Mouse (Mus musculus): ENCODE measurements around the gene Bcar1. TPM values are rescaled to one million over a fixed set of nuclear protein-coding genes. Genes with fewer than 3 reads are reported as not detected.

The Bcar1 gene
- total and polyA plus RNA-seq, 2 experiments from 2014 or later, result 44.3 to 72.8 TPM

DNA sequence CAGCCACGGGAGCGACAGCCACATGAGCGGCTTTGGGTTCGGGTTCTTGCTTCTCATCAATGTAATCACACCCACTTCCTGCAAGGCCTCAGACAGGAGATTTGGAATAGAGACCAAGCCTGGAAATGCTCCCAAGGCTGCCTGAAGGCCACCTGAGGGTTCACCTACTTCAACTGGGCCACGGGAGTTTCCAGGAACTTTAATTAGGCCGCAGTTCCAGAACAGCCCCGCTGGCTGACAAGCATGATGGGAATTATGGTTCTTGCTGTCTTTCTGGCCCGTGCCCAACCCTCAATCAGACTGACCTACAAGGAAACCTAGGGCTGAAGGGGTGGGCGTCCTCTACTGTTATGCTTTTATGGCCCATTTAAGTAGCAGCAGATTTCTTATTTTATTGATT, 28.5 kb upstream of the Bcar1 start:
- no peak overlapping the region for H3K4me2 ChIP-seq (ENCODE audit: low read depth, low read length, poor library complexity, severe bottlenecking)
- TF ChIP-seq CTCF (IDR thresholded peaks at IDR 0.05), result no peak
- peaks cover 5% of the 10 kb centered on the region; the same call in 1 of the 2 replicates for H3K36me3 ChIP-seq (ENCODE audit: insufficient read depth, low read length)
- 94% methylated on average over 9 of the region's 9 CpGs for WGBS
- H3K4me3 ChIP-seq (ENCODE audit: low read depth, low read length), result no peak overlapping the region
- H3K27me3 ChIP-seq (ENCODE audit: insufficient read depth, low read length), result no peaks in the 10 kb centered on the region
- H3K9me3 ChIP-seq (ENCODE audit: low read length), result no peaks in the 10 kb centered on the region
- 0 out of 2 replicates have a peak, but pooled peaks cover 2% of the 10 kb centered on the region for H3K4me1 ChIP-seq (ENCODE audit: insufficient read depth, low read length)
- no peak for DNase-seq (ENCODE audit: low spot score)
- no peak overlapping the region for H3K27ac ChIP-seq (ENCODE audit: low read depth, low read length)
- no peak for ATAC-seq (ENCODE audit: low FRiP score)
- no peak overlapping the region for H3K9ac ChIP-seq (replicated peaks; ENCODE audit: low read length, poor library complexity, severe bottlenecking)

DNA sequence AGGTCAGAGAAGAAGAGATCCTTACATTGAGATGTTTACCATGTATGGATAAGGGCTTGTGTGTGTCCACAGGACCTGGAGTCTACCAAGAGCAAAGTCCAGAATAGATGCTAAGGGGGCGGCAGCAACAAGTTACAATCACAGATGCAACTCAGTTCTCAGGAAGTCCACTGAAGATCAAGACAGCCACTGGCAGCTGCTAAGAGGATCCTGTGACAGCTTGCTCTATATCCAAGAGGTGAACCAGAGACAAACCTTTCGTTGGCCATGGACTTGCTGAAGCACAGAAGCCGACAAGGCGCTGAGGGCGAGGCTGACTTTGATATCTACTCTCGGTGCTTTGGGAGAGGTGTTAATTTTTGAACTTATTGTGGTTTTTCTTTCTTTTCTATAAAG, 28.0 kb upstream of the Bcar1 start:
- ATAC-seq (ENCODE audit: low FRiP score), result no peak

DNA sequence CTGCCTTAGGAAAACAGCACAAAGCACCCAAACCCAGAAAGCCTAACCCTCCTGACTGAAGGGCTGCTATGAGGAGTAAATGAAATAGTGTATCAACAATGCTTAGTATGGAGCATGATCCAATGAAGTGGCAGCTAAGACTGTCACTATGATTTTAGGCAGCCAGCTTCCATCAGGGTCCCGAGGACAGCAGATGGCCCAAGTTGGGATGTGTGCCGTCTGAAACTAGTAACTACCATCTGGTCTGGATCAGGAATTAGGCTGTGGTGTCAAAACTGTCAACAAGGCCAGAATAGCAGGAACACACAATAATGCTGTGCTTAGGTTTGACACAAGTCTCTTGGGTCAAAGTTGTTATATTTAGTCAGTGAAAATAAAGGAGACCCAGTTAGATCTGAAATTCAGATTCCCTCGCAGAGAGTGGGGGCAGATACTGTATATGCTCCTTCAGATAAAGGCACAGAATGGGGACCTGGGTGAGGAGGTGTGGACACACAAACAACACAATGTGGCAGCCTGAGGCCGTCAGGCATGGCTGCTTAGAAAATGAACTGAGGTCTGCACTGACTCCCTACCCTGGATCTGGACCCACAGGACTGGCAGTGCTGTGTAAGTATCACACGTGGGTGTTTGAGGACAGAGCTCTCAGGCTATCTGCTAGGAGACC, 27.5 kb upstream of the Bcar1 start:
- no peak overlapping the region for H3K4me2 ChIP-seq (ENCODE audit: low read depth, low read length, poor library complexity, severe bottlenecking)
- H3K27ac ChIP-seq (ENCODE audit: low read depth, low read length), result no peak overlapping the region
- H3K9ac ChIP-seq (replicated peaks; ENCODE audit: low read length, poor library complexity, severe bottlenecking), result no peak overlapping the region
- 68% methylated on average over 5 of the region's 5 CpGs for whole genome bisulfite sequencing
- ATAC-seq (ENCODE audit: low FRiP score) (no peak), DNase-seq (ENCODE audit: low spot score) (peak; percentile 64)
- H3K36me3 ChIP-seq (ENCODE audit: insufficient read depth, low read length), result peaks cover 9% of the 10 kb centered on the region; the same call in 1 of the 2 replicates
- TF ChIP-seq CTCF (IDR thresholded peaks at IDR 0.05), result no peak
- H3K9me3 ChIP-seq (ENCODE audit: low read length), result no peaks in the 10 kb centered on the region
- 0 out of 2 replicates have a peak, but pooled peaks cover 2% of the 10 kb centered on the region for H3K4me1 ChIP-seq (ENCODE audit: insufficient read depth, low read length)
- no peak overlapping the region for H3K4me3 ChIP-seq (ENCODE audit: low read depth, low read length)
- H3K27me3 ChIP-seq (ENCODE audit: insufficient read depth, low read length), result no peaks in the 10 kb centered on the region

More for the DNA sequence above, 28.0 kb upstream of the Bcar1 start:
- no peak for TF ChIP-seq CTCF (IDR thresholded peaks at IDR 0.05)
- 95% methylated on average over 6 of the region's 6 CpGs for WGBS
- no peaks in the 10 kb centered on the region for H3K27me3 ChIP-seq (ENCODE audit: insufficient read depth, low read length)
- H3K9me3 ChIP-seq (ENCODE audit: low read length), result no peaks in the 10 kb centered on the region
- H3K4me1 ChIP-seq (ENCODE audit: insufficient read depth, low read length), result 0 out of 2 replicates have a peak, but pooled peaks cover 2% of the 10 kb centered on the region
- H3K4me3 ChIP-seq (ENCODE audit: low read depth, low read length), result no peak overlapping the region
- H3K27ac ChIP-seq (ENCODE audit: low read depth, low read length), result no peak overlapping the region
- DNase-seq (ENCODE audit: low spot score), result no peak
- peaks cover 5% of the 10 kb centered on the region; the same call in 1 of the 2 replicates for H3K36me3 ChIP-seq (ENCODE audit: insufficient read depth, low read length)
- H3K4me2 ChIP-seq (ENCODE audit: low read depth, low read length, poor library complexity, severe bottlenecking), result no peak overlapping the region
- H3K9ac ChIP-seq (replicated peaks; ENCODE audit: low read length, poor library complexity, severe bottlenecking), result no peak overlapping the region

DNA sequence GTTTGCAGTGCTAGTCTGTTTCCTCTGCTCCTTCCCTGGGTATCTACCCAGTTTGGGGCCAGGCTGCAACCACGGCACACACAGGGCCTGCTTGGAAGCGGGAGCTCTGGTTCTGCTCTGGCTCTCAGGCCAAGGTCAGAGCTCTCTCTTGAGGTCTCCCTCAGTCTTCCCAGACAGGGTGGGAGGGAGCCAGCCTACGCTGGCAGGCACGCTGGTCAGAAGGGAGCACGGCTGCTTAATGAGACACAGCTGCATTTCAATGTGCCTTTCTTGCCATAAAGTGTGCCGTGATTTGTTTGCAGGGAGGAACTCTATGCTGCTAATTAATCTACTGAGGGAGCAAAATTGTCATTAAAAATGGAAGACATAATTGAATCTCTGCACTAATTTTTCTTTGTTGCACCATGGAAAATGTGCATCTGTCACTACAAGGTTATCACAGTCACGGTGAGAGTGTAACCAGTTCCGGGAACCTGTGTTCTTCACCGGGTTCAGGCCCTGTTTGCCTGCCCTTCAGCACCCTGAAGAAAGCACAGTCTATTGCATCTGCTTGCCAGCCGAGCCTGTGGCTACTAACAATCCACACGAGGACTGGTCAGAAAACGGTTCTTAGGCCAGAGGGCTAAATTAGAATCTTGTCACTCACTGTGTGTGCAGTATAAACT, 26.3 kb upstream of the Bcar1 start:
- Histone ChIP-seq H3K36me3 (ENCODE audit: insufficient read depth, low read length) (peaks cover 9% of the 10 kb centered on the region; the same call in 1 of the 2 replicates), H3K9ac (replicated peaks; ENCODE audit: low read length, poor library complexity, severe bottlenecking) (no peak overlapping the region), H3K4me3 (ENCODE audit: low read depth, low read length) (no peak overlapping the region), H3K4me1 (ENCODE audit: insufficient read depth, low read length) (0 out of 2 replicates have a peak, but pooled peaks cover 2% of the 10 kb centered on the region), H3K4me2 (ENCODE audit: low read depth, low read length, poor library complexity, severe bottlenecking) (no peak overlapping the region), H3K27ac (ENCODE audit: low read depth, low read length) (0 out of 2 replicates have a peak overlapping the region, but pooled peaks have one; percentile 38), H3K9me3 (ENCODE audit: low read length) (no peaks in the 10 kb centered on the region), H3K27me3 (ENCODE audit: insufficient read depth, low read length) (no peaks in the 10 kb centered on the region)
- no peak for TF ChIP-seq CTCF (IDR thresholded peaks at IDR 0.05)
- no peak for ATAC-seq (ENCODE audit: low FRiP score)
- DNase-seq (ENCODE audit: low spot score), result peak; percentile 47
- 36% methylated on average over 12 of the region's 12 CpGs for WGBS

DNA sequence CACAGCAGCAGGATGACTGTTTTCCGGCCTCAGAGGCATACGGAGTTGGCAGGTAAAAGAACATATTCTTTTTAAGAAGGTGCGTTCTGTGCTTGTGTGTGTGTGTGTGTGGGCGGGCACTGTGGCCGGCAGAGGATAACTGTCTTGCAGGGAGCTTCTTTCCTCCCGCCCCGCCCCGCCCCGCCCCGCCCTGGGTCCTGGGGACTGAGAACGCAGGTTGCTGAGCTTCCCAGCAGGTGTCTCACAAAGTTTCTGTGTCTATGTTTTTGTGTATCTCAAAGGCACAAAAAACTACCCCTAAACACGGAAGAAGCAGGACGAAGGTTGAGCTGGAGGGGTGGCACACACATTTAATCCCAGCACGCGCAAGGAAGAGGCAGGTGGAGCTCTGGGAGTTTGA, 25.7 kb upstream of the Bcar1 start:
- no peak for TF ChIP-seq CTCF (IDR thresholded peaks at IDR 0.05)
- H3K27ac ChIP-seq (ENCODE audit: low read depth, low read length), result no peak overlapping the region
- no peaks in the 10 kb centered on the region for H3K27me3 ChIP-seq (ENCODE audit: insufficient read depth, low read length)
- H3K4me2 ChIP-seq (ENCODE audit: low read depth, low read length, poor library complexity, severe bottlenecking), result no peak overlapping the region
- H3K36me3 ChIP-seq (ENCODE audit: insufficient read depth, low read length), result peaks cover 9% of the 10 kb centered on the region; the same call in 1 of the 2 replicates
- ATAC-seq (ENCODE audit: low FRiP score), result no peak
- H3K9me3 ChIP-seq (ENCODE audit: low read length), result no peaks in the 10 kb centered on the region
- no peak overlapping the region for H3K4me3 ChIP-seq (ENCODE audit: low read depth, low read length)
- WGBS, result 50% methylated on average over 15 of the region's 15 CpGs
- 0 out of 2 replicates have a peak, but pooled peaks cover 2% of the 10 kb centered on the region for H3K4me1 ChIP-seq (ENCODE audit: insufficient read depth, low read length)
- no peak overlapping the region for H3K9ac ChIP-seq (replicated peaks; ENCODE audit: low read length, poor library complexity, severe bottlenecking)
- no peak for DNase-seq (ENCODE audit: low spot score)

DNA sequence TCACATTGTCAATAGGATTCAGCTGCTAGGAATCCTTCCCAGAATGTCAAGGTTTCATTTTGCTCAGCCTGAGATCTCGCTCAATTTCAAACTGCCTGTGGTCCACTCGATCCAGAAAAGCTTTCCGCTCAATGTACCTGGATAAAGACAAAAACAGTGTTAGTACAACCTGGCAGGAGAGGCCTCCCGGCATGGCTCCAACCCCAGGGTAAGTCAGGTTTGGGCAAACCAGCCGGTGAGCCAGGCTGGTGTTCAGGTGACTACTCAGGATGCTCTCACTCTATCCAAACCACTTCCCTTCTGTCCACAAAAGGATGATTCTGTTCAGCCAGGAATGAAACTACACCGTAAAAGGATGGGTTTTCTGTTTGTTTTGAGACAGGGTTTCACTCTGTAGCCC, 25.0 kb upstream of the Bcar1 start:
- H3K27ac ChIP-seq (ENCODE audit: low read depth, low read length), result no peak overlapping the region
- H3K4me3 ChIP-seq (ENCODE audit: low read depth, low read length), result no peak overlapping the region
- no peak for ATAC-seq (ENCODE audit: low FRiP score)
- no peaks in the 10 kb centered on the region for H3K9me3 ChIP-seq (ENCODE audit: low read length)
- H3K36me3 ChIP-seq (ENCODE audit: insufficient read depth, low read length), result peaks cover 9% of the 10 kb centered on the region; the same call in 1 of the 2 replicates
- no peaks in the 10 kb centered on the region for H3K27me3 ChIP-seq (ENCODE audit: insufficient read depth, low read length)
- H3K4me1 ChIP-seq (ENCODE audit: insufficient read depth, low read length), result 0 out of 2 replicates have a peak, but pooled peaks cover 2% of the 10 kb centered on the region
- no peak for DNase-seq (ENCODE audit: low spot score)
- WGBS, result 90% methylated on average over 6 of the region's 6 CpGs
- H3K4me2 ChIP-seq (ENCODE audit: low read depth, low read length, poor library complexity, severe bottlenecking), result no peak overlapping the region
- H3K9ac ChIP-seq (replicated peaks; ENCODE audit: low read length, poor library complexity, severe bottlenecking), result no peak overlapping the region
- no peak for TF ChIP-seq CTCF (IDR thresholded peaks at IDR 0.05)
